Mouse (Mus musculus): Measurements from ENCODE around the gene Plekhd1. TPM values are rescaled to one million over a fixed set of nuclear protein-coding genes. Genes with fewer than 3 reads are reported as not detected.

Plekhd1 gene
- polyA plus RNA-seq, 1 experiment = not detected

- no peak for TF ChIP-seq GATA1 (IDR thresholded peaks at IDR 0.05; ENCODE audit: low read length)
These were observed 36.4 kb downstream of the Plekhd1 start for GRCm38 (mm10) chr12:80728814-80729213.

- no peak for TF ChIP-seq GATA1 (IDR thresholded peaks at IDR 0.05; ENCODE audit: low read length)
These were observed 37.6 kb downstream of the Plekhd1 start for GRCm38 (mm10) chr12:80729758-80730530.

DNA sequence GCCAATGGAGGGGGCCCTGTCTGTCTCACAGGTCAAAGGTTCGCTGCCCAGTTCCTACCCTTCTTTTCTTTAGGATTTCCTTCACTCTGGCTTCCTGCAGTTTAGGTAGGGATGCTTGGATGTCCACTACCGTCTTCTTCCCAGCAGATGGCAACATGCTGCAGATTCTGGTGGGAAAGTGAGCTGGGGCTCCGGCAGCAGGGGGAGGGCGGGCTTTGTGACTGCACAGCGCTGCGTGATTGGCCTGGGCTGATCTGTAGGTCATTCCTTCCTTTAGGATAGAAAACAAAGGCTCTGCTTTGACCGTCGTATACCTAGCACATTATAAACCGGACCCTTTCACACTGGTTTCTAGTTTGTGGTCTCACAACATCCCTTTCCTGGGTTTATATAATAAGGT lies 38.2 kb downstream of the Plekhd1 start:
- no peak for TF ChIP-seq GATA1 (IDR thresholded peaks at IDR 0.05; ENCODE audit: low read length)

DNA sequence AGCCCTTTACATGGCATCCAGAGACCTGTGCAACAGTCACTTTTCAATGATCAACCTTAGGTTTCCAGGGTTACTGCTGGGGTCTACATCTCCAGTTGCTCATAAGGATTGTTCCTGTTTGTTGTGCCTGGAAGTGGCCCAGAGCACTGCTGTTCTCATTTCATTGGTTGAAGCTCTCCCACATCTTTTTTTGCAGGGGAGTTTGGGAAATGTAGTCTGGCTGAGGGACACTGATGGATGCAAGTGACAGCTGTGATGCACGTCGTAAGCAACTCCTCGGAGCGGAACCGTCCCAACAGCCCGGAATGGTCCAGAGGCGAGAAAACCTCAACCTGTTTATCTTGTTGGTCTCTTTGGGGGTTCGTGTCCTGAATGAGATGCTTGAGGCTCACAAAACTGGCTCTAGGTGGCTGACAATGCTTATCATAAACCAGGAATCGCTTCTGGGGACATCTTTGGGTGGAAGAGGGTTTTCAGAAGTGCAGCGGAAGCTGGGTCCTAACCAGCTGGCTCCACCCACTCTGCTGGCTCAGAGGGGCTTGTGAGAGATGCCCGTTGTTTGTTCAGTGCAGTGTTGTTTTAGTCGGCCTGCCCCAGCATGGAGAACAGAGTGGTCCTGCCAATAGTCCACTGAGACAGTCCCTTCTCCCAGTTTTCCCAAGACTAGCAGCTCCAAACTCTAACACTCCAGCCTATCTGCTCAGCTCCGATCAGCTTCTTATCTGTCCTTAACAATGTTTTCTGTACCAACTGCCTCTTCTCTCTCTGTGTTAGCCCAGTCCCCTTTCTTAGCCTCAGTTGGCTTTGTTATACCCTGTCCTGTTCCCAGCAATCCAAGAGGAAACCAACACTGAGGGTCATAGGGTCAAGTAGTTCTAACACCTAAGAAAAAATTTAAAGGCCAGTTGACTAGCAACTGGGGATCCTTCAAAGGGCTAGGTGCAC lies 42.4 kb downstream of the Plekhd1 start:
- no peak for TF ChIP-seq GATA1 (IDR thresholded peaks at IDR 0.05; ENCODE audit: low read length)

- TF ChIP-seq GATA1 (IDR thresholded peaks at IDR 0.05; ENCODE audit: low read length) = no peak
These were observed 44.3 kb downstream of the Plekhd1 start for GRCm38 (mm10) chr12:80736464-80737282.

GRCm38 (mm10) chr12:80737283-80737600 lies 44.9 kb downstream of the Plekhd1 start:
- TF ChIP-seq GATA1 (IDR thresholded peaks at IDR 0.05; ENCODE audit: low read length) = no peak

DNA sequence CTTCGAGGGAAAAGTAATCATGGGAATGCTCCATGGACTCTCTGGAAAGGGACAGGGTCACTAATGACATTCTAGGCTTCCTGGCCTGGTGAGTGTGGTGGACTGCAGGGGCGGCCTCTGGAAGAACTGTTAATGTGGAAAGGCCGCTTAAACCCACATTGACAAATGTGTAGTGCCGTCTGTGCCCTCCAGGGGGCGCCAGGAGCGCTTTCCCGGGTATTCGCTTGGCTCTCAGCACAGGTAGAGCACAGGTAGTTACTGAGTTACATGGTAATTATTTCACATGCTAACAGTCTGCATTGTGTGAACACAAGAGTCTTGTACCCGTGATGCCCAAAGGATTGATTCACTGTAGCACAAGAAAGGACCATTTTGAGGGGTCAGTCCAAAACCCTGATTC lies 47.1 kb downstream of the Plekhd1 start:
- no peak for TF ChIP-seq GATA1 (IDR thresholded peaks at IDR 0.05; ENCODE audit: low read length)

DNA sequence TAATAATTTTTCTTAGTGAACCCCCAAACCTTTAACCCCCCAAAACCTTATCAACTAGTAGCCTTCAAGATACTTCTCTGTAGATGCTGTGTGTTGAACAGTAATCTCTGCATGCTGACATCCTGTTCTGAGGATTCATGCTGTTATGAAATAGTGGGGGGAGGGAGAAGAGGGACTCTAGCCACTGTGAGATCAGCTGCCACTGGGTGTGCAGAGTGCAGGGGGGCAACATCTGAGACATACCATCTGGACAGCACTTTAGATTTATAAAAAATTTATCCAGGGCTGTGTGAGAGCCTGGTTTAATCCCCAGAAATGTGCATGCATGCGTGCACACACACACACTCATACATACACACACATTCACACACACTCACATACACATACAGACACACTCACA lies 52.2 kb downstream of the Plekhd1 start:
- no peak for TF ChIP-seq GATA1 (IDR thresholded peaks at IDR 0.05; ENCODE audit: low read length)

GRCm38 (mm10) chr12:80746031-80746813 lies 53.8 kb downstream of the Plekhd1 start:
- no peak for TF ChIP-seq GATA1 (IDR thresholded peaks at IDR 0.05; ENCODE audit: low read length)

- no peak for TF ChIP-seq GATA1 (IDR thresholded peaks at IDR 0.05; ENCODE audit: low read length)
These were observed 59.2 kb downstream of the Plekhd1 start for GRCm38 (mm10) chr12:80751556-80751955.

- TF ChIP-seq GATA1 (IDR thresholded peaks at IDR 0.05; ENCODE audit: low read length) = no peak
These were observed 65.6 kb downstream of the Plekhd1 start for GRCm38 (mm10) chr12:80757751-80758558.

DNA sequence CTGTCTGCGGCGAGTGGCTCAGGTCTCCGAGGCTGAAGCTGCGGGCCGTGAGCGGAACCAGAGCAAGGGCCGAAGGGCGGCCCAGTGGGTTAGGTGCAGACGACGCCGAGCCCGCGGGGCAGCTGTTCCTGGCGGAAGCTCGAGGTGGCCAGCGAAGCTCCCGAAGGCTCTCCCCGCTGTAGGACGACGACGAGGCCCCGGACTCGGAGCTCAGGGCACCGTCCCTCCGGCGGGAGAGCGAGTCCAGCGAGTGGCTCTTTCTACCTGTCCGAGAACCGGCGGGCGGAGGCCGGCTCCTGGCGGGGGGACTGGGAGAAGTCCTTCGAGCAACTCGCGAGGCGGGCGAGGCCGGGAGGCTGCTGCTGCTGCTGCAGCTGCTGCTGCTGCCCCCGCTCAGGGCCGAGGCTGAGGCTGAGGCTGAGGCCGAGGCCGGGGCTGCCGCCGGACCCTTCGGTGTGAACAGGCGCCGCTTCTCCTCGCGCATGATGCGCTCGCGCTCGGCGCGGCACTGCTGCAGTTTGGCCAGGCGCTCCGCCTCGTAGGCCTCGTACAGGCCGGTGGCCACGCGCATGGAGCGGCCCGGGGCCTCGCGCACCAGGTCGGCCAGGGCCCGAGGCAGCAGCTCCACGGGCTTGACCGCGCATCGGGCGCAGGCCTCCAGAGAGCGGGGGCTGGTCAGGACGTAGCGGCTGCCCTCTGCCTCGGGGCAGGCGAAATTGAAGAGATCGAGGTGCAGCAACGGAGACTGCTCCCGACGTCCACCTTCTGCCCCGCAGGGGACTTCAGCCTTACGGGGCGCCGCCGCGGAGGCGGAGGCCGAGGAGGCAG lies 66.4 kb downstream of the Plekhd1 start:
- no peak for TF ChIP-seq GATA1 (IDR thresholded peaks at IDR 0.05; ENCODE audit: low read length)

DNA sequence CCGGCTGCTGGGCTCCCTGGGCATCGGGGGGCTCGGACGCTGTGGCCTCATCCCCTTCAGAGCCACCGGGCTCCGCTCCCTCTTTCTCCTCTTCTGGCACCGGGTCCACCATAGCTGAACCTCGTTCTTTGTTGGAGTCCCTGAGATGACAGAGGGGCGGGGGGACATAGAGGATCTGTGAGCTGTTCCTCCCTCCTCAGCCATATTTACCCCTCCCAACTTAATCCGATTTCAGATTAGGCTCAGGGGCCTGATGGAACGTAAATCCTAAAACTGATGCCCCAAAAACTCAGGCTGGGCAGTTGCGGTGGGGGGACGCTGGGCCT lies 67.0 kb downstream of the Plekhd1 start:
- TF ChIP-seq GATA1 (IDR thresholded peaks at IDR 0.05; ENCODE audit: low read length) = no peak
